ENCODE assay signal across 7 mouse cellular contexts in the genomic region with DNA sequence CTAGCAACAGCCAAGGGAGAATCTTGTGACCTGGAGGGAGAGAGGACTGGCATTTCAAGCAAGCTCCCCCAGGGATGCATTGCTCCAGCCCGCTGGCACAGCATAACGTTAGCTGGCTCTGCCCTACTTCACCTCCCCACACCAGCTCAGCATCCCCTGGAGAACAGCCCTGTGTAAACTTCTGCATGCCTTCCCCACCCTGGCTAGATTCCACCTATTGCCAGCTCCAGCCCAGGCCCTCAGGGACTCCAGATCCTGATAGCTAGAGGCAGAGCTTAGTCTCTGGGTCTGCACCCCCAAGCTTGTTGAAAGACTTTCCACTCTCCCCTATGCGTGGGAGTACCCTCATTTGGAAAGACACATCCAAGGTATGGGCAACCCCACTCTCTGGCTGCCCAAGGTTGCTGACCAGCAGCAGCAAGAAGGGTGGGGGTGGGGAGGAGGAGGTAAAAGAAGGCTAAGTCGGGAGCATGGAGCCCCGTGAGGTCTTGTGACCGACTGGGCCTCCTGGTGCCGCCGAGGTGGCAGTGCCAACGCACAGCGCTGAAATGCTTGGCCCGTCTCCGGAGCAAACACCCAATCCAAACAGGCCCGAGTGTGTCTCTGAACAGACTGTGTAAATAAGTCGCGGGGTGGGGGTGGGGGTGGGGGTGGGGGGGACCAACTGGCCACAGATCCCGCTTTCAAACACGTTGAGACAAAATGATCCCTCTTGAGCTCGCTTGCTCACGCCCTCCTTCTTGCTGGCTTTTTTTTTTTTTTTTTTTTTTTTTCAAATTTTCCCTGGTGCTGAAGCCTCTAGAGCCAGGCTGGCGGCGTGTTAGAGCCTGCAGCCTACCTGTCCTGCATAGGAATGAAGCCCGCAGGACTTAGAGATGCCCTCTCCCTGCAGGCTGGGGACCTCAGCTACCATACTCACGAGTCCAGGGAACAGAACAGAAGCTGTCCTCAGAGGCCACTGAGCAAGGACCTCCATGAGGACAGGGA.
DNase-seq lines count a peak whose midpoint lies in the region; TF ChIP-seq lines count a peak whose summit lies in the region.

No protein-coding gene starts in this region.

- TF ChIP-seq CTCF in left cerebral cortex, adult 2 months (IDR thresholded peaks at IDR 0.05): no peak

- DNase-seq in left cerebral cortex, adult 2 months (ENCODE audit: extremely low spot score in 1 of 2, low spot score in 2 of 2): peak in 1 of 2 experiments; percentile 49
- no peak for DNase-seq in left cerebral cortex, adult 11 months (ENCODE audit: low spot score)
- no peak for DNase-seq in embryonic facial prominence, embryonic 10.5 days (ENCODE audit: low spot score)
- peak; percentile 49 to 62 for DNase-seq in layer of hippocampus, adult 8-10 months (ENCODE audit: low spot score in 2 of 2)
- DNase-seq in lung, postnatal 36 days: peak; percentile 78
- DNase-seq in ovary, postnatal 14 days (ENCODE audit: low spot score): no peak
- no peak for DNase-seq in right cerebral cortex, adult 18-20 months

- H3K4me1 ChIP-seq in embryonic facial prominence, embryonic 10.5 days: peaks cover 30% of the 10 kb centered on the region

- 0 out of 2 replicates have a peak, but pooled peaks cover 2% of the 10 kb centered on the region for H3K9me3 ChIP-seq in embryonic facial prominence, embryonic 10.5 days

- peak overlapping the region; percentile 37; the same call in 1 of the 2 replicates for H3K27ac ChIP-seq in left cerebral cortex, adult 2 months
- H3K27ac ChIP-seq in embryonic facial prominence, embryonic 10.5 days (replicated peaks): peak overlapping the region; percentile 37

- WGBS in embryonic facial prominence, embryonic 10.5 days: 73% methylated on average over 23 of the region's 23 CpGs

- peaks cover 22% of the 10 kb centered on the region for H3K36me3 ChIP-seq in embryonic facial prominence, embryonic 10.5 days (replicated peaks)

- H3K4me3 ChIP-seq in left cerebral cortex, adult 2 months: no peak overlapping the region
- H3K4me3 ChIP-seq in embryonic facial prominence, embryonic 10.5 days: no peak overlapping the region

- intact Hi-C loops in left cerebral cortex, adult 2 months (cut with DNase I): no loop called here

- H3K27me3 ChIP-seq in embryonic facial prominence, embryonic 10.5 days (replicated peaks; ENCODE audit: low read depth, poor library complexity, severe bottlenecking): no peaks in the 10 kb centered on the region

Comparison
In these comparisons a context has a peak if more than half of its experiments do, and no peak if none do; other contexts are left out.
1. DNase-seq: peak in layer of hippocampus, adult 8-10 months (2 of 2) and lung, postnatal 36 days (single experiment); none in left cerebral cortex, adult 11 months (single experiment), embryonic facial prominence, embryonic 10.5 days (single experiment), ovary, postnatal 14 days (single experiment) and right cerebral cortex, adult 18-20 months (single experiment).